Mouse (Mus musculus): ENCODE data around the gene Capn7. TPM values are rescaled to one million over a fixed set of nuclear protein-coding genes. Genes with fewer than 3 reads are reported as not detected.
A peak's percentile ranks its signal among the peaks of the same experiment; 100 is the strongest.

Gene Capn7
- total RNA-seq, 2 experiments from 2014 or later: 18.0 to 23.8 TPM

GRCm38 (mm10) chr14:31393546-31393890 is 57.1 kb downstream of the Capn7 start:
- no peak for ATAC-seq (replicated peaks; ENCODE audit: low FRiP score, poor library complexity, severe bottlenecking)

- ATAC-seq (replicated peaks; ENCODE audit: low FRiP score, poor library complexity, severe bottlenecking): no peak
Observed at GRCm38 (mm10) chr14:31393936-31394630, 57.6 kb downstream of the Capn7 start.

GRCm38 (mm10) chr14:31394822-31395532 is 58.5 kb downstream of the Capn7 start:
- ATAC-seq (replicated peaks; ENCODE audit: low FRiP score, poor library complexity, severe bottlenecking): no peak

- ATAC-seq (replicated peaks; ENCODE audit: low FRiP score, poor library complexity, severe bottlenecking): no peak
Observed at GRCm38 (mm10) chr14:31395629-31396199, 59.3 kb downstream of the Capn7 start.

GRCm38 (mm10) chr14:31396428-31396827 is 60.0 kb downstream of the Capn7 start:
- no peak for ATAC-seq (replicated peaks; ENCODE audit: low FRiP score, poor library complexity, severe bottlenecking)

GRCm38 (mm10) chr14:31397353-31397752 is 60.9 kb downstream of the Capn7 start:
- no peak for ATAC-seq (replicated peaks; ENCODE audit: low FRiP score, poor library complexity, severe bottlenecking)

GRCm38 (mm10) chr14:31397791-31398595 is 61.6 kb downstream of the Capn7 start:
- no peak for ATAC-seq (replicated peaks; ENCODE audit: low FRiP score, poor library complexity, severe bottlenecking)

- ATAC-seq (replicated peaks; ENCODE audit: low FRiP score, poor library complexity, severe bottlenecking): no peak
Observed at GRCm38 (mm10) chr14:31398819-31399218, 62.4 kb downstream of the Capn7 start.

GRCm38 (mm10) chr14:31399271-31399670 is 62.8 kb downstream of the Capn7 start:
- no peak for ATAC-seq (replicated peaks; ENCODE audit: low FRiP score, poor library complexity, severe bottlenecking)

GRCm38 (mm10) chr14:31400246-31400645 is 63.8 kb downstream of the Capn7 start:
- no peak for ATAC-seq (replicated peaks; ENCODE audit: low FRiP score, poor library complexity, severe bottlenecking)

GRCm38 (mm10) chr14:31400896-31401295 is 64.5 kb downstream of the Capn7 start:
- no peak for ATAC-seq (replicated peaks; ENCODE audit: low FRiP score, poor library complexity, severe bottlenecking)

GRCm38 (mm10) chr14:31401918-31402427 is 65.5 kb downstream of the Capn7 start:
- ATAC-seq (replicated peaks; ENCODE audit: low FRiP score, poor library complexity, severe bottlenecking): no peak

- ATAC-seq (replicated peaks; ENCODE audit: low FRiP score, poor library complexity, severe bottlenecking): no peak
Observed at GRCm38 (mm10) chr14:31402693-31403092, 66.3 kb downstream of the Capn7 start.

- ATAC-seq (replicated peaks; ENCODE audit: low FRiP score, poor library complexity, severe bottlenecking): no peak
Observed at GRCm38 (mm10) chr14:31403556-31403955, 67.1 kb downstream of the Capn7 start.

- 0 out of 2 replicates have a peak, but pooled peaks have one; percentile 17 for ATAC-seq (replicated peaks; ENCODE audit: low FRiP score, poor library complexity, severe bottlenecking)
Observed at GRCm38 (mm10) chr14:31403995-31404394, 67.6 kb downstream of the Capn7 start.

- ATAC-seq (replicated peaks; ENCODE audit: low FRiP score, poor library complexity, severe bottlenecking): no peak
Observed at GRCm38 (mm10) chr14:31404663-31405062, 68.2 kb downstream of the Capn7 start.

GRCm38 (mm10) chr14:31405652-31406051 is 69.2 kb downstream of the Capn7 start:
- no peak for ATAC-seq (replicated peaks; ENCODE audit: low FRiP score, poor library complexity, severe bottlenecking)

GRCm38 (mm10) chr14:31406154-31406810 is 69.8 kb downstream of the Capn7 start:
- ATAC-seq (replicated peaks; ENCODE audit: low FRiP score, poor library complexity, severe bottlenecking): no peak

- ATAC-seq (replicated peaks; ENCODE audit: low FRiP score, poor library complexity, severe bottlenecking): no peak
Observed at GRCm38 (mm10) chr14:31407208-31407607, 70.8 kb downstream of the Capn7 start.
